Mouse (Mus musculus) monocyte, adult 2 months (primary cell): ENCODE measurements around the gene Exoc4.
A peak's percentile ranks its signal among the peaks of the same experiment; 100 is the strongest.

Source experiments
- DNase-seq, 2 experiments: peaks; one replicate each; pipeline ENCODE4 v3.0.0; 2022; ENCODE audit warnings: low spot score in 2 of 2, low read depth in 1 of 2

The Exoc4 gene

GRCm38 (mm10) chr6:33466168-33466839 lies 217.4 kb downstream of the Exoc4 start:
- no peak for DNase-seq

- no peak for DNase-seq
These were observed 219.6 kb downstream of the Exoc4 start for GRCm38 (mm10) chr6:33468480-33468879.

GRCm38 (mm10) chr6:33476134-33476533 lies 227.2 kb downstream of the Exoc4 start:
- DNase-seq: no peak

GRCm38 (mm10) chr6:33484568-33484967 lies 235.7 kb downstream of the Exoc4 start:
- no peak for DNase-seq

- DNase-seq: no peak
These were observed 240.9 kb downstream of the Exoc4 start for GRCm38 (mm10) chr6:33489788-33490187.

GRCm38 (mm10) chr6:33496141-33496855 lies 247.4 kb downstream of the Exoc4 start:
- no peak for DNase-seq

GRCm38 (mm10) chr6:33497348-33497747 lies 248.5 kb downstream of the Exoc4 start:
- no peak for DNase-seq

- no peak for DNase-seq
These were observed 253.5 kb downstream of the Exoc4 start for GRCm38 (mm10) chr6:33502388-33502787.

- no peak for DNase-seq
These were observed 254.5 kb downstream of the Exoc4 start for GRCm38 (mm10) chr6:33503381-33503780.

- DNase-seq: no peak
These were observed 258.2 kb downstream of the Exoc4 start for GRCm38 (mm10) chr6:33507134-33507533.

GRCm38 (mm10) chr6:33515391-33515790 lies 266.5 kb downstream of the Exoc4 start:
- DNase-seq: peak in 1 of 2 experiments; percentile 1

- no peak for DNase-seq
These were observed 267.9 kb downstream of the Exoc4 start for GRCm38 (mm10) chr6:33516798-33517197.

GRCm38 (mm10) chr6:33517890-33518410 lies 269.1 kb downstream of the Exoc4 start:
- no peak for DNase-seq

GRCm38 (mm10) chr6:33525695-33526366 lies 276.9 kb downstream of the Exoc4 start:
- DNase-seq: no peak

GRCm38 (mm10) chr6:33540356-33540755 lies 291.5 kb downstream of the Exoc4 start:
- no peak for DNase-seq

- no peak for DNase-seq
These were observed 293.8 kb downstream of the Exoc4 start for GRCm38 (mm10) chr6:33542712-33543111.

GRCm38 (mm10) chr6:33551934-33552333 lies 303.0 kb downstream of the Exoc4 start:
- no peak for DNase-seq

- DNase-seq: no peak
These were observed 312.0 kb downstream of the Exoc4 start for GRCm38 (mm10) chr6:33560925-33561324.

GRCm38 (mm10) chr6:33561911-33562310 lies 313.0 kb downstream of the Exoc4 start:
- DNase-seq: no peak

- DNase-seq: no peak
These were observed 327.1 kb downstream of the Exoc4 start for GRCm38 (mm10) chr6:33575947-33576346.

GRCm38 (mm10) chr6:33608469-33608868 lies 359.6 kb downstream of the Exoc4 start:
- no peak for DNase-seq

GRCm38 (mm10) chr6:33613978-33614377 lies 365.1 kb downstream of the Exoc4 start:
- DNase-seq: no peak
